Mouse (Mus musculus) ES-E14 (cell line): ENCODE results near the gene Ugt1a10.
"Not testable (repeated sequence)": the region's sequence is repeated elsewhere in the genome, so short reads cannot be mapped to it uniquely, and the experiment has no call there.

Experiments
- CHD2 ChIP-seq: IDR thresholded peaks from 2 replicates; pipeline ENCODE4 v1.6.1; 2014; ENCODE audit warnings: mild to moderate bottlenecking, low read depth, low read length, inconsistent platforms
- HCFC1 ChIP-seq: IDR thresholded peaks from 2 replicates; pipeline ENCODE4 v1.6.1; 2012; ENCODE audit warnings: low read length, inconsistent platforms, borderline replicate concordance; ENCODE audit not compliant: insufficient read depth
- MAFK ChIP-seq: IDR thresholded peaks from 2 replicates; pipeline ENCODE4 v1.6.1; 2014; ENCODE audit warnings: mild to moderate bottlenecking, low read depth, low read length, inconsistent platforms; ENCODE audit not compliant: insufficient read depth
- ZNF384 ChIP-seq: IDR thresholded peaks from 2 replicates; pipeline ENCODE4 v1.6.1; 2012; ENCODE audit warnings: low read depth, low read length, inconsistent platforms

DNA sequence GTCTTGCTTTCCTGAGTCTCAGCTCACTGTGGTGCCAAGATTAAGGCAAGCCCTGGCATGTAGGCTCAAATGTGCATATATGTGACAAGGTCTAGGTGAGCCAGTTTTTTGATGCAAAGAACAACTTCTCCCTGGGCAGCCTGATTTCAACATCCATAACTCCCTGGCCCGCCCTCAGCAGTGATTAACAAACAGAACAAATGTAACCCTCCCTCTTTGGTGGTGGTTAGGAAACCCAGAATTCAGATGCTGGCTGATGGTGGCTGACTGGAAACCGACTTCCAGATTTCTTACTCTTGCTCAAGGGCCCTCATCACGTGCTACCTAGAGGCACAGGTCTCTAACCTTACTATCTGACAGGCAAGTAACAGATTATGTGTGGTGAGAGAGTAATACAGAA, 47.8 kb downstream of the Ugt1a10 start, which contains the start of gene Ugt1a6b:
- TF ChIP-seq HCFC1, ZNF384, MAFK, CHD2: not testable (repeated sequence)
